Mouse (Mus musculus) MN1 (cell line): Measurements from ENCODE around the gene Shroom3.

Experiments used
- DNase-seq: peaks from one replicate; pipeline ENCODE4 v3.0.0-alpha.2; 2016; ENCODE audit warnings: low spot score

Shroom3 gene

DNA sequence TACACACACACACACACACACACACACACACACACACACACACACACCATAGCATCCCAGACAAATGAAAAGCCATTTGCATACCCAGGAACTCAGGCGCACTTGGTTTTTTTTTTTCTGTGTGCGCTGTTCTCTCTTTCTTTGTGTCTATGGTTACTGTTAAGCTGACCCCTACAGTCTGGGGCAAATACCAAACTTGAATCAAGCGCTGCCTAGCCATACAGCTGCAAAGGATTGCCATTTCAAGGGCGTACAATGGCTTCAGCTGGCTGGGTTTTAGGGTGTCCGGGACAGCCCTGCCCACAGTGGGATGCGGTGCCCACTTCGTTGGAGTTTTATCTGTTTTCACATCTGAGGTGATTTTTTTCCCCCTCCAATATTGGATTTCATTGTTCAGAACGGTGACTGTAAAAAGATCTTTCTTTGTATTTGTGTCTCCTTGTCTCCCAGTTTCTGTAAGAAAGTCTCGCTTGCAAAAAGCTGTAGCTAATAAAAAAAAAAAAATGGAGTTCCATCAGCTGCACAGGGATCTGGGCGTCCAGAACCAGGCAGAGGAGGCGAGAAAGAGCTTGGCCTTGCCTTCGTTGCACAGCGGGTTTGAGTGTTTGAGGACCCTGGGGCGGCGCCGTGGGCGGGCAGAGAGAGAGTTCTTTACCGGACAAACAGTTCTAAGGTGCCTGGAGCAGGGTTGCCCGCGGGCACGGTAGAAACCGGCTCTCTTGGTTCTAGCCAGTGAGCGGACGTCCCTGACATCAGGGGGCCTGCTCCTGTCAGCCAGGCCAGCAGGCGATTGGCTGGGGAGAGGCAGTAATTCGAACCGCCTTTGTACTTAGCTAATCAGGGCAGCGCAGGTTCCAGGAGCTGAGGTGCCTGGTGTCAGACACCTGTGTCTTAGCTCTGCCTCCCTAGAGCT, 125.5 kb downstream of the Shroom3 start:
- no peak for DNase-seq

- DNase-seq: no peak
These were observed 126.1 kb downstream of the Shroom3 start for GRCm38 (mm10) chr5:92809416-92809750.

DNA sequence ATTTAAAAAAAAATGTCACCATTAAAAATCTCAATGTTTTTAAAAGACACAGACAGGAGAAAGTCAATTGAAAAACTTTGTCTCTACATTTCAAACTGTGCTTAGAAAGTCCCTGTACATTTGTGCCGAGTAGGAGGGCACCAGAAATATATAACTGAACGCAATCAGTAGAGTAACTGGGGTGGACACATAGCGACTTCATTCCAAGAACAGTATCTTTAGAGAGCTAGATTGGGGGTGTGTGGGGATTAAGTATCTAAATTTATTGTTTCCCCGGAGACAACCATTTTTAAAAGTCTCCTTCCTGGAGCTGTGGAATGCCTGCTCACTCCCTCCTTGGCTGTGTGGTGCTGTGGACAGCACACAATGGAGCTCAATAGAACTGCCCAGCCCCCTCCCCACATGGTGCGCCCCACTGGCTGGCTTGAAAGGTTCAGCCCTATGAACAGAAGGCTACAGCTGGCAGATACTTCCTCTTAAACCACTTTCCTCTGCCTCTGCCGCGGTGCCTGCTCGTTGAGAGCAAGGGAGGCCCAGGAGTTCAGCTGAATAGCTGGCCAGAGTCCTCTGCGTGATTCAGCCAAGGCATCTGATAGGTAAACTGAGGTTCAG, 127.8 kb downstream of the Shroom3 start:
- DNase-seq: no peak

DNA sequence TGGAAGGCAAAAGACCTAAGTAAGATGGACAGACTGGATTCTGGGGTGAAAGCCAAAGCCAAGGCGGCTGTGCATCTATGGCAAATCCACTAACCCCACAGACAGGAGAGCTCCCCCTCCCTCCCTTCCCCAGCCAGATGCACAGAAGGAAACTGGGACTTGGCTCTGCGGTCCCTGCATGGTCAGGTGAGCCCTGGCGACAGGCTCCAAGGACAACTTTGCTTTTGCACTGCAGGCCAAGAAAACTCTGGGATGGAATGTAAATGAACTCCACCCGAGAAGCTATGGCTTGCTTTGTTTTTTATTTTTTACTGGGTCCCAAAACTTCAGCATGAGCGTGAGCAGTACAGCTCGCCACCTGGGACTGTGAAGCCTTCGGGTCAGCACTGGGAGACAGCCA, 128.5 kb downstream of the Shroom3 start:
- no peak for DNase-seq

DNA sequence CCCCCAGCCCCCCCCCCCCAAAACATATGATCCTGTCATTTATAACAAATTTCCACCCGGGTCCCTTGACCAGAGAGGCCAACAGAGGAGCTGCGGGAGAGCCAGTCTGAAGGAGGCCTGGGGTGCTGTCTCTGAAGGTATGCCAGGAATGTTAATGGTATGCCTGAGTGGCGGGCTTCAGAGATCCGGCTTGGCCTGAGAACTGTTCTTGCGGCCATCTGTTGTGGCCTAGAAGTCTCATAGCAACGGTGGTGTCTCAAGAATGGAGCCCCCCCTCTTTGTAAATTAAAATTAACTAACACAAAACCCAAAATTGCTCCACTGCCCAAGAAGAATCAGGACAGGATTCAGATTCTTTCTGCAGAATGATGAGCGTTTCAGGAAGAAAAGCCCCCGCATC, 129.7 kb downstream of the Shroom3 start:
- no peak for DNase-seq

- DNase-seq: no peak
These were observed 130.3 kb downstream of the Shroom3 start for GRCm38 (mm10) chr5:92813562-92813961.

DNA sequence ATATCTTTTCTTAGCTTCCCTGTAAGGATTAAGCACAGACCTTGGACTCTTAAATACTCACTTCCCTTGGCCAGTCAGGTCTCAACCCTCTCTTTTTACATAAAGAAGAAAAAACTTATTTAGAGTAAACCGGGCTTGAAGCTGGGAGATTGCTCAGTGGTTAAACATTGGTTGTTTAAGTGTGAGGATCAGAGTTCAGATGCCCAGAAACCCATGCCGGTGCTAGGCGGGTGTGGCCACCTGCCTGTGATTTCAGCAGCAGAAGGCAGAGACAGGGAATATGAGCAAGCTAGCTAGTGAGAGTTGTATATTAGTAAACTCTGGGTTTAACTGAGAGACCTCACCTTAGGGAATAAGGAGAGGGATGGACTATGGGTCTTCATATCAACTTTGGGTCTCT, 131.4 kb downstream of the Shroom3 start:
- DNase-seq: no peak

DNA sequence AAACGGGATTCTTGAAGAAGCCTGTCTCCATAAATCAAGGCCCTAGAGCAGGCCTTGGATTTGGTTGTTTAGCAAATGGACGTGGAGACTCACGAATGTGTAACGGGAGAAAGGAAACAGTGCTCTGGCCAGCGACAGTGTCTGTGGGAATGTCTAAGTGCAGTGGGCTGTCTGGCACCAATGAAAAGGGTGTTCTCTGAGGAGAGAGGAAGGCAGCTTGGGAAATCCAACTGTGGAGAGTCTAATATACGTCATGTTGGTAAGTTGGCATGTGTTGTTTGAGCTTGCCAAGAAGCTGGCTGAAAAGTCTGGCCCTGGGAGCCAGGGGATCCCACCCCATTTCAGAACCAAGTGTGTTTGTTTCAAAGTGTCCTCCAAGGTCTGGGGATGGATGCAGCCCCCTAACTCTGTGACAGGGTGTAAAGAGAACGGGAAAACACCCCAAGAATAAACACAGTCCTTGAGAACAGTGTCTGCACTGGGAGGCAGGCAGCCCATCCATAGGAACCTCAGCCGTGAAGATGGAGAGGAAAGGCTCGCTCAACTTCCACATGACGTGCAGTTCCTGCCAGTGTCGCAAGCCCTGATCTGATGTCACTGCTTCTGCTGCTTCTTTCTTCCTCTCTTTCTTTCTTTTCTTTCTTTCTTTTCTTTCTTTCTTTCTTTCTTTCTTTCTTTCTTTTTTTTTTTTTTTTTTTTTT, 134.0 kb downstream of the Shroom3 start:
- no peak for DNase-seq

DNA sequence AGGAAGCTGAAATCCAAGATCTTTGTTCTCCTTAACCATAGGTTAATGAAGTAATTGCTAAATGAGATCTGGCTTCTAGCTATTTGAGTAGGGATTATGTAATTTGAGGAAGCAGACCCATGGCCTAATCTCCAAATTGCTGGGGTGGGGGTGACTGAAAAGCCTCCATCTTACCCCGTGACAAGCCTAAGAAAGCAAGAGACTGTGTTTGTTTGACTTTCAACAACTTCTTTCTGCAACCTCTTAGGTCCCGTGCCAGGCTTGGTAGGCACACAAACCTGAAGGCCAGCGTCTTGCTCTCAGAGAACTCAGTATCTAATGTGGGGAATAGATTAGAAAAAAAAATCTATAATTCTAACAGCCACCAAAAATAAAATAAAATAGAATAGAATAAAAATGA, 138.1 kb downstream of the Shroom3 start:
- DNase-seq: no peak

DNA sequence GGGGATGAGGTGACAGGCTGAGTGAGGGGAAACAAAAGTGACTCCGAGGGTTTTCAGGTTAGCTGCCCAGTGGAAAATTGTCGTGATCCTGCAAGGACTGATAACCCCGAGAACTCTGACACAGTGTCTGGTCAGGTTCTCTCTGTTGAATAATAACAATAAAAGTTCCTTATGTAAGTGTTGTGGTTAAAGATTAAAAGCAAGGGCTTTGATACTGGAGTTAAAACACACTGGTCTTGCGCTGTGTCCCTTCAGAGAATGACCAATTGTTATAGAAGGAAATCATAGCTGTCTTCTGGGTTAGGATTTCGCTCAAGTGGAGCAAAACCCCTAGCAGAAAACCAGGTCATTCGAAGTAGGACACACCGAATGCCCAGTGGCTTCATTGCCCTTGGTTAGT, 140.3 kb downstream of the Shroom3 start:
- DNase-seq: no peak

DNA sequence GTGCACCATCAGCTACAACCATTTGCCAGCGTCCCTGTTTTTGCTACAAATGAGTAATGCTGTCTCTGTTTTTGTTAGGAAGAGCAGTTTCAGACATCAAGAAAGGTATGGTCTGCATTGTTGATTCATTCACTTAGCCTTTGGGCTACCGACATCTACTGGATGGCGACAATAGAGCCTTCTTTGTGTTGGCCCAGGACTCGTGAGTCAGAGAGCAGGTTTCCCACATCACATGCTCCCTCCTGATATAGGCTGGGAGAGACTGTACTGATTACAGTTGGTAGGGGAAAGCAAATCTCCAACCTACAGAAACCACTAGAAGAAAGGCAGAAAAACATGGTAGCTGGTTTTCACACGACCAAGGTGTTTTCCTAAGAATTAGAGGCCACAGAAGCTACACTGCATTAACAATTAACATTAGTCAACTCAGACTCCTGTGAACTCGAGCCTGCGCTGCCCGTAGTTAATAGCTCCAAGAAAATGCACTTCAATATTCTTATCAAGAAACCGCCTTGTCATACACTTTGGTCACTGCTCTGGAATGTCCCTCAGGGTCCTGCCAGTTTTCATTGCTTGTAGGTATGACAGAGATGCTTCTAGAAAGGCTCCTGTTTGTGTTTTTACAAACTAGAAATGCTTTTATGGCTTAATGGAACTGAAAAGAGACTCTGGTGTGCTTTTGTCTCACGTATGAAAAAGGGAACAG, 141.2 kb downstream of the Shroom3 start:
- no peak for DNase-seq

DNA sequence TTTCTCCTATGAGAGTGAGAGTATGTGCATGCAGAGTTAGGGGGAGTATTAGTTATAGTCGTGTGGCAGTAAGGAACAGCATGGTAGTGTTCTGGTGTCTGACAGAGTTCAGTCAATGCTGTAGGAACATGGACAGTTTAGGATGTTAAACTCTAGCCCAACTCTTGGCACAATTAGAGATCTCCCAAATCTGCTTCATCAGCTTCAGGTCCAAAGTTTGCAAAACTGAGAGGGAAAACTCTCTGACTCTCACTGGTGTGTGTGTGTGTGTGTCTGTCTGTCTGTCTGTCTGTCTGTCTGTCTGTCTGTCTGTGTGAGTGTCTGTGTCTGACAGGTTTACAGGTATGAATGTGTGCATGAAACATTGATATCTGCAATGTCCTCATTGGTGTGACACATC, 147.2 kb downstream of the Shroom3 start:
- no peak for DNase-seq

GRCm38 (mm10) chr5:92834513-92834912, 151.3 kb downstream of the Shroom3 start:
- no peak for DNase-seq

DNA sequence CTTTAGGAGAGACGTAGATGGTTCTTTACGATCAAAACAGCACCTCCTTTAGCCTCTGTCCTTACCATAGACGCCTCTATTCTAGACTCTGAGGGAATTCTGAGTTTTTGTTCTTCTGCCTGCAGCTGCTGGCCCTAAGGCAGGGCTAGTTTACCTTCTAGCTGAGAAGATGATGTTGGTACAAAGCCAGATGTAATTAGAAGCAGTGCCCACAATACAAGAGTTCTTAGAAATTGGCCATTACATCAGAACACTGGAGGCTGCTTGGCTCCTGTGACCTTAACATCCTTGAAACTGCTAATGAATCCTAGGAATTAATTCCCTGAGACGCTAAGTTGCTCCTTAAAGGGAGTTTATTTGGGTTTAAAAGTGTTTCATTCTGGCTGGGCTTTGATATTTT, 154.1 kb downstream of the Shroom3 start:
- DNase-seq: no peak

DNA sequence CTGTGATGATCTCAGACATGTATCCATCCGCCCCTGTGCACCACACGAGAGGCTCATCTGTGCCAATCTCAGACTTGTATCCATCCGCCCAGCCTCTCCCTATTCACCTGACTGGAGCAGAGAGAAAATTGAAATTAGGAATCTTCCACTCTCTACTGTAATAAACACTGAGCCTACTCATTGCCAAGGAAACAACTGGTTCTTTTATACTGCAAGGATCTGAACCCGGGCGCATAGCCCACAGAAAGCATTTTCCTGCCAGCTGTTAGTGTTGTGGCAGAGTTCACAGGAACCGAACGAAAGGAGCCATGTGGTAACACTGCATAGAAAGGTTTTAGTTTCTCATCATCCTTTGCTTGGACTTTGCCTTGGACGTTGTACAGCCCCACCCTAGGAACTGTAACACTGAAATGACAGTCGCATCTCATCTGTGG, 155.1 kb downstream of the Shroom3 start:
- DNase-seq: no peak

DNA sequence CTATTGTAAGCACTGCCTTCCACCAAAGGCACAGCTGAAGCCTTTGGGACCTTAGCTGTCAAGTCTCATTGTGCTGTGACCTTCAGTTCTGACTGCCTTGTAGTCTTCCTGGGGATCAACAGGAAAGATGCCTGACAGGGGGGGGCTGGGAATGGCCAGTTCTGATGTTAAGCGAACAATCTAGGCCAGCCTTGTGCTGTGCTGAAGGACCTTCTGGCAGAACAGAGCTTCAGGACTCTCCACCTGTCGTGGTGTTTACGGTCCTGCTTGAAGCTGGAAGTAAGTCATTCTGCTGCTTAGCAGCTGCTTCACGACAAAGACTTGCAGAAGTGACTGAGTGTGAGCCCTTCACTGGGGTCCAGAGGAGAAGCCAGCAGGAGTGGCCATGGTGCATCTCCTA, 156.1 kb downstream of the Shroom3 start:
- no peak for DNase-seq

DNA sequence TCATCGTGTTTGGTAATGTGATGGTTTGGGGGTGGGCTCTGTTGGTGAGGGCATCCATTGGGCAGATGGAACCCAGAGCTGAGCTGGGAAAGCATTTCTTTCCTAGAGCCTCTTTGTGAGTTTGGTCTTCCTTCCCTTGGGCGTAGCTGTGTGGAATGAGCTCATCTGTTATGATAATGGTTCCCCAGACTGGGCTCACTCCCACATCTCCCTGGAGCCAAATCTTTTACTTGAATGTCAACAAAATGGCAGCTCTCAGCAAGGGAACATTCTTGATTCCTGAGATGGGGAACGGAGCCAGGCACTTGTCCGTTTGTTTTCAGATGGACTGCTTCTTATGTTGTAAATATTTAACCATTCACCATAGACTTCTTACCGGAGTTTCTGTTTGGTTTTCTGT, 158.2 kb downstream of the Shroom3 start:
- DNase-seq: no peak

DNA sequence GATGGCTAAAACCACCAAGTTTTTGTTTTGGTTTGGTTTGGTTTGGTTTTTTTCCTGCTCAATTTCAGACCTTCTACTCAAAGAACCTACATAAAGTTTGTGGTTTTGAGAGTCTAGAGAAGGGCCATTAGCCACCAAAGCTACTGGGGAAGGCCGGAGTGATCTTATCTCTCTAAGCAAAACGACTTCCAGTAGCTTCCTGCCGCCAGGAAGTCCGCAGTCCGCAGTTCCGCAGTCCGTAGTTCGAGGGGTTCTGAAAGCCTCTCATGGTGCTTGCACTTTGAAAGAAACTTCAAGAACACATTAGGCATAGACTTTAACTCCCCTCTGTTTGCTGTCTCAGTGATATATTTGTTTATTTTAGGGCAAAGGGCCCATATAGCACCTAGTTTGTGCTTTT, 159.2 kb downstream of the Shroom3 start:
- no peak for DNase-seq

DNA sequence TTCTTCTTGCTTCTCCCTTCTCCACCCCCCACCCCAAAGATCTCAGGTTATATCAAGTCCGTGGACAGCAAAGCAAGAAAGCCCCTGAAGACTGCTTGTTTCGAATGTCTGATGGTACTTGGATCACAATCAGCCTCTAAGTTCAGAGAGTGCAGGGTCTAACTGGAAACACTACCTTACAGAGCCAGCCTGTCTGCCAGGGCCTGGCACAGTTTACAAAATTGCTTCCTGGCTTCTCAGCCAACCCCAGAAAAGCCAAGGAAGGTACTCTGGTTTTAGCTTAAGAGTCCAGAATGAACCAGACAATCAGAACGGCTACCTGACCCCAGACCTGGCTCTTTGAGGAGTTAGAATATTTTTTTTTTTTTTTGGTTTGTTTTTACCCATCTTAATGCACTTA, 159.6 kb downstream of the Shroom3 start:
- no peak for DNase-seq

DNA sequence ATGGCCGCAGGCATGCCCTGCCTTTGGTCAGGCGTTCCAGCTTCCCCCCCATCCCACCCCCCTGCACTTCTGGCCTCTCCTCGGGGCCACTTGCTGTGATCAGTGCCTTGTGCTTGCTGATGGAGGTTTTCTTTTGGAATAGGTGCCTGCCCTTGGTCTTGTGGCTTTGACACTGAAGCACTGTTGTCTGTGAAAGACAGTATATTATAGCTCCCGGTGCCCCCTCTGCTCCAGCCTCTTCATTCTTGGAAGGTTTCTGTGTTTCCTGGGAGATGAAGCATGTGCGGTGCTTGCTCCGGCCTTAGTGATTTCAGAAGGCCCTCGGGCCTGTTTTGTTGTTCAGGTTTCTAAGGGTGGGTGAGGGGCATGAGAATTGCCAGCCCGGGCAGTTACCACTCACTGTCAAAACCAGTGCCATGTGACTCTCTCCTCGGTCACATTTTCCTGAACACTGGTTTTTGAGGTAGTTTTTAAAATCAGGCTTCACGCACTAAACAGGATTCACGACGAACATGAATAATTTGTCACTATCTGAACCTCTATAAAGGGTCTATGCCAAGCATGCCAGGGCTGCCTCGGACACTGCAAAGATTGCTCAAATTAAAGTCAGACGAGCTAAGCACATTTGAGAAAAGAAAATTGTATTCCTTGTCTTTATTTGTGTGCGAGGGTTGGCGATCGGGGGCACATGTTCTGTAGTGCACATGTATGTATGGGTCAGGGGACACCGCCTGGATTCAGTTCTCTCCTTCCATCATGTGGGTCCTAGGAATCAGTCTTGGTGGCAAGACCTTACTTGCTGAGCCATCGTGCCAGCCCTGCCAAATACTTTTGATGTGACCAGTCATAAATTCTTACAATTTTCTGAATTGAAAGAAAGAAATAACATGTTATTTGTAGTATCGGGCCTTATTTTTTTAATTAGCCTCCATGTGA, 160.9 kb downstream of the Shroom3 start:
- DNase-seq: no peak

GRCm38 (mm10) chr5:92849743-92850142, 166.5 kb downstream of the Shroom3 start:
- no peak for DNase-seq
